Mouse (Mus musculus) gastrocnemius, postnatal 10 days (tissue): ENCODE measurements around the gene Krtap4-9. TPM values are rescaled to one million over a fixed set of nuclear protein-coding genes. Genes with fewer than 3 reads are reported as not detected.
"Not testable (repeated sequence)": the region's sequence is repeated elsewhere in the genome, so short reads cannot be mapped to it uniquely, and the experiment has no call there.

Experiments used
- DNase-seq: peaks from one replicate; pipeline ENCODE4 v3.0.0; 2021; ENCODE audit warnings: mixed read lengths
- long read RNA-seq, 2 experiments: library from polyadenylated mRNA; stranded (forward); transcript quantifications; one replicate each; pipeline ENCODE4 v2.0.0; 2021
- total RNA-seq, 2 experiments: library from RNA; stranded (reverse); gene quantifications; 2 replicates each; pipeline ENCODE4 v1.2.3; 2021

Gene Krtap4-9
- under 1 TPM in 1 of 2 experiments, not detected in 1; 0.23 TPM for total RNA-seq
- long read RNA-seq, experiment 1, result 0 reads
- long read RNA-seq, experiment 2, result 0 reads

GRCm38 (mm10) chr11:99784900-99785299 is at the start of gene Krtap4-9:
Krtap4-9 (plus strand) TSS chr11:99785200.
- DNase-seq, result not testable (repeated sequence)

- no peak for DNase-seq
Observed at GRCm38 (mm10) chr11:99743985-99744384, 41.0 kb upstream of the Krtap4-9 start.

- no peak for DNase-seq
Observed at GRCm38 (mm10) chr11:99758877-99759276, 26.1 kb upstream of the Krtap4-9 start.

GRCm38 (mm10) chr11:99768410-99768809 is 16.6 kb upstream of the Krtap4-9 start:
- no peak for DNase-seq

GRCm38 (mm10) chr11:99772813-99773212 is 12.2 kb upstream of the Krtap4-9 start, which contains the start of gene Gm11595:
Gm11595 (minus strand) TSS chr11:99772913.
- DNase-seq, result not testable (repeated sequence)

- DNase-seq, result no peak
Observed at GRCm38 (mm10) chr11:99778401-99778800, 6.6 kb upstream of the Krtap4-9 start.

GRCm38 (mm10) chr11:99780604-99781003 is 4.4 kb upstream of the Krtap4-9 start, which contains the start of gene Krtap4-8:
Krtap4-8 (minus strand) TSS chr11:99780704.
- no peak for DNase-seq

GRCm38 (mm10) chr11:99793367-99793766 is 8.4 kb downstream of the Krtap4-9 start, which contains the start of gene Gm11596:
Gm11596 (minus strand) TSS chr11:99793467.
- no peak for DNase-seq

- DNase-seq, result not testable (repeated sequence)
Observed at GRCm38 (mm10) chr11:99798832-99799231, 13.8 kb downstream of the Krtap4-9 start, which contains the start of gene Gm11569. Gm11569 (minus strand) TSS chr11:99798932.

- not testable (repeated sequence) for DNase-seq
Observed at GRCm38 (mm10) chr11:99804346-99804745, 19.3 kb downstream of the Krtap4-9 start, which contains the start of gene Gm11554. Gm11554 (minus strand) TSS chr11:99804446.

GRCm38 (mm10) chr11:99809792-99810191 is 24.8 kb downstream of the Krtap4-9 start, which contains the start of gene Krtap4-13:
Krtap4-13 (minus strand) TSS chr11:99809892.
- DNase-seq, result not testable (repeated sequence)

- DNase-seq, result not testable (repeated sequence)
Observed at GRCm38 (mm10) chr11:99815566-99815965, 30.6 kb downstream of the Krtap4-9 start, which contains the start of gene Gm11564. Gm11564 (minus strand) TSS chr11:99815666.

Other genes starting within 250 kb of the Krtap4-9 start
- not detected for gene Krt40, start 242.0 kb upstream of the Krtap4-9 start, total RNA-seq
- gene Krtap3-3, start 234.3 kb upstream of the Krtap4-9 start, total RNA-seq, result not detected
- not detected for gene Krtap3-2, start 228.3 kb upstream of the Krtap4-9 start, total RNA-seq
- gene Gm11939, start 225.7 kb upstream of the Krtap4-9 start, total RNA-seq, result not detected
- not detected for gene Krtap3-1, start 218.6 kb upstream of the Krtap4-9 start, total RNA-seq
- not detected for gene Krtap1-5, start 204.2 kb upstream of the Krtap4-9 start, total RNA-seq
- gene Krtap1-4, start 201.5 kb upstream of the Krtap4-9 start, total RNA-seq, result not detected
- not detected for gene Krtap1-3, start 193.9 kb upstream of the Krtap4-9 start, total RNA-seq
- not detected for gene Krtap9-3, start 187.1 kb upstream of the Krtap4-9 start, total RNA-seq
- gene Gm11938, start 181.9 kb upstream of the Krtap4-9 start, total RNA-seq, result not detected
- not detected for gene Gm11937, start 175.0 kb upstream of the Krtap4-9 start, total RNA-seq
- gene Krtap2-4, start 170.4 kb upstream of the Krtap4-9 start, total RNA-seq, result not detected
- not detected for gene Gm11562, start 164.8 kb upstream of the Krtap4-9 start, total RNA-seq
- gene Krtap4-1, start 157.0 kb upstream of the Krtap4-9 start, total RNA-seq, result not detected
- not detected for gene Krtap4-2, start 150.1 kb upstream of the Krtap4-9 start, total RNA-seq
- not detected for gene Krtap4-7, start 141.1 kb upstream of the Krtap4-9 start, total RNA-seq
- gene Gm11555, start 135.0 kb upstream of the Krtap4-9 start, total RNA-seq, result not detected
- not detected for gene Gm11563, start 126.2 kb upstream of the Krtap4-9 start, total RNA-seq
- not detected for gene Krtap4-6, start 119.2 kb upstream of the Krtap4-9 start, total RNA-seq
- not detected for gene Gm14190, start 94.5 kb upstream of the Krtap4-9 start, total RNA-seq
- gene Gm14180, start 50.9 kb upstream of the Krtap4-9 start, total RNA-seq, result not detected
- gene Gm11595, start 12.3 kb upstream of the Krtap4-9 start, total RNA-seq, result not detected
- gene Krtap4-8, start 4.5 kb upstream of the Krtap4-9 start, total RNA-seq, result not detected
- not detected for gene Gm11596, start 8.3 kb downstream of the Krtap4-9 start, total RNA-seq
- not detected for gene Gm11569, start 13.7 kb downstream of the Krtap4-9 start, total RNA-seq
- not detected for gene Gm11554, start 19.2 kb downstream of the Krtap4-9 start, total RNA-seq
- gene Krtap4-13, start 24.7 kb downstream of the Krtap4-9 start, total RNA-seq, result not detected
- not detected for gene Gm11564, start 30.5 kb downstream of the Krtap4-9 start, total RNA-seq
- gene 2300003K06Rik, start 52.9 kb downstream of the Krtap4-9 start, total RNA-seq, result not detected
- not detected for gene Krtap4-16, start 66.4 kb downstream of the Krtap4-9 start, total RNA-seq
- gene Gm11568, start 72.7 kb downstream of the Krtap4-9 start, total RNA-seq, result not detected
- not detected for gene Gm11559, start 79.3 kb downstream of the Krtap4-9 start, total RNA-seq
- not detected for gene Krtap9-1, start 88.2 kb downstream of the Krtap4-9 start, total RNA-seq
- gene Gm11567, start 94.0 kb downstream of the Krtap4-9 start, total RNA-seq, result not detected
- not detected for gene Krtap31-1, start 122.7 kb downstream of the Krtap4-9 start, total RNA-seq
- not detected for gene Gm11565, start 129.6 kb downstream of the Krtap4-9 start, total RNA-seq
- not detected for gene Krtap31-2, start 151.1 kb downstream of the Krtap4-9 start, total RNA-seq
- not detected for gene Krtap9-5, start 163.3 kb downstream of the Krtap4-9 start, total RNA-seq
- gene Krtap29-1, start 193.9 kb downstream of the Krtap4-9 start, total RNA-seq, result not detected
- gene Krtap16-1, start 201.4 kb downstream of the Krtap4-9 start, total RNA-seq, result not detected
- gene Krtap17-1, start 208.8 kb downstream of the Krtap4-9 start, total RNA-seq, result not detected
- gene Krt33a, start 231.0 kb downstream of the Krtap4-9 start, total RNA-seq, result not detected
- gene Krt33b, start 244.7 kb downstream of the Krtap4-9 start, total RNA-seq, result under 1 TPM; 0.38 to 0.45 TPM